Mouse (Mus musculus) kidney, embryonic 16.5 days (tissue): ENCODE results near the gene E330014E10Rik. TPM values are rescaled to one million over a fixed set of nuclear protein-coding genes. Genes with fewer than 3 reads are reported as not detected.
"Not testable (repeated sequence)": the region's sequence is repeated elsewhere in the genome, so short reads cannot be mapped to it uniquely, and the experiment has no call there.

Experiments used
- ATAC-seq: fragments of 200-750 bp; cut with Nextera tagmentation; 2 replicates; pipeline ENCODE4 v1.8.0; 2017; ENCODE audit warnings: moderate TSS enrichment; ENCODE audit not compliant: low FRiP score, low TSS enrichment
- H3K27ac ChIP-seq: fragments of 300-500 bp; sonication (generic); 2 replicates; pipeline ENCODE4 v1.5.1; 2014; ENCODE audit warnings: low read length
- H3K27me3 ChIP-seq: fragments of 300-500 bp; sonication (generic); 2 replicates; pipeline ENCODE4 v1.6.1; 2014; ENCODE audit warnings: low read length, control low read depth, mixed read lengths; ENCODE audit not compliant: insufficient read depth
- H3K36me3 ChIP-seq: fragments of 300-500 bp; sonication (generic); 2 replicates; pipeline ENCODE4 v1.6.1; 2014; ENCODE audit warnings: low read length, control low read depth, mixed read lengths; ENCODE audit not compliant: insufficient read depth
- H3K4me1 ChIP-seq: fragments of 300-500 bp; sonication (generic); 2 replicates; pipeline ENCODE4 v1.6.1; 2014; ENCODE audit warnings: low read length, control low read depth, mixed read lengths; ENCODE audit not compliant: insufficient read depth
- H3K4me2 ChIP-seq: fragments of 300-500 bp; sonication (generic); replicated peaks from 2 replicates; pipeline ENCODE4 v1.6.1; 2014; ENCODE audit warnings: low read depth, low read length
- H3K4me3 ChIP-seq: fragments of 300-500 bp; sonication (generic); 2 replicates; pipeline ENCODE4 v1.5.1; 2014; ENCODE audit warnings: mild to moderate bottlenecking, low read length
- H3K9ac ChIP-seq: fragments of 300-500 bp; sonication (generic); replicated peaks from 2 replicates; pipeline ENCODE4 v1.6.1; 2014; ENCODE audit warnings: low read length
- H3K9me3 ChIP-seq: fragments of 300-500 bp; sonication (generic); 2 replicates; pipeline ENCODE4 v1.6.1; 2016; ENCODE audit warnings: low read length, control low read depth
- WGBS: fragments of 180-500 bp; shearing (Covaris S2); extraction: QIAGEN DNeasy Blood & Tissue Kit; methylation state at CpG from one replicate; pipeline ENCODE4 v1.1.7; 2014; 5-methylcytosine and 5-hydroxymethylcytosine counted together
- polyA plus RNA-seq: library from polyadenylated mRNA; unstranded; fragments of >200 nt; fragmentation: Nextera tagmentation; extraction: Ambion mirVana; gene quantifications from 2 replicates; pipeline ENCODE4 v1.2.1, GENCODE M21; 2015

E330014E10Rik gene
- polyA plus RNA-seq, result not detected in 2 replicates

DNA sequence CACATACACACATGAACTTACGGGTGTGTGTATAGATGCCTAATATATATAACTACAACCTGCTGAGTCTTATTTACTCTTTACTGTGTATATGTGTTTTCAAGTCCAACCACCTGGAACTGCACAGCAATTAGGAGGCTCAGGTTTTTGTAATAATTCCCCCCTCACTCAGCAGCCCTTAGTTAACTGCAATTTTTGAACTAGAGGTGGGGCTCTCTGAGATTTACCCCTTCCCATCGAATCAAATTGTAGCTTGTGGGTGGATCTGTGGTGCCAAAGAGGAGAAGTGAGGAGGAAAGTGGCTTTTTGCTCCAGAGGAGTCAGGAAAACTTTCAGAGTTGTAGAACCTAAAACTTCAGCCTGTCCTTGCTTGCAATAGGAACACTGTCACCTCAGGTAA lies at the start of gene E330014E10Rik:
E330014E10Rik (plus strand) TSS at position 301 of the 400 bp plus-strand sequence.
- not testable (repeated sequence) for ATAC-seq, H3K9ac ChIP-seq, H3K27me3 ChIP-seq, H3K36me3 ChIP-seq, H3K27ac ChIP-seq, H3K4me3 ChIP-seq, H3K4me2 ChIP-seq, H3K4me1 ChIP-seq, H3K9me3 ChIP-seq
- WGBS, result no CpG with 5 or more reads among the region's 2 CpGs

DNA sequence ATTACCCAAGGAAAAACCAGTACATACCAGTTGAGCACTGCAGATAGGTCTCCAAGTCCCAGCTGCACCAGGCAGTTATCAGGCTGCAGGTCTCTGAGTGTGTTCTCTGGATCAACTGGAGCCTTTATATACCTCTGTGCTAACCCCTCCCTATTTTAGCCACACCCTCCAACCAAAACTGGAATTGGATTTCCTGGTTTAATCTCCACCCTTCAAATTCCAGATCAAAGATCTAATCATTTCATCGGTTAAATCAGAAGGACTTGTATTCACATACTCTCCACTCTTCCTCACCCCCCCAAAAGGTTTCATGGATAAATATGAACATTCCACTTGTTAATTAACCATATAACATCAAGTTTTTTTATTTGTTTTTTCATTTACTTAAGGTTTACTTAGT lies 39.7 kb upstream of the E330014E10Rik start, which contains the start of gene Gm7978:
Gm7978 (minus strand) TSS at position 101 of the 400 bp plus-strand sequence.
- not testable (repeated sequence) for H3K27me3 ChIP-seq, H3K36me3 ChIP-seq, H3K27ac ChIP-seq, H3K4me1 ChIP-seq, H3K9me3 ChIP-seq, H3K4me2 ChIP-seq, H3K4me3 ChIP-seq, ATAC-seq, H3K9ac ChIP-seq
- no CpG with 5 or more reads among the region's 1 CpGs for WGBS

DNA sequence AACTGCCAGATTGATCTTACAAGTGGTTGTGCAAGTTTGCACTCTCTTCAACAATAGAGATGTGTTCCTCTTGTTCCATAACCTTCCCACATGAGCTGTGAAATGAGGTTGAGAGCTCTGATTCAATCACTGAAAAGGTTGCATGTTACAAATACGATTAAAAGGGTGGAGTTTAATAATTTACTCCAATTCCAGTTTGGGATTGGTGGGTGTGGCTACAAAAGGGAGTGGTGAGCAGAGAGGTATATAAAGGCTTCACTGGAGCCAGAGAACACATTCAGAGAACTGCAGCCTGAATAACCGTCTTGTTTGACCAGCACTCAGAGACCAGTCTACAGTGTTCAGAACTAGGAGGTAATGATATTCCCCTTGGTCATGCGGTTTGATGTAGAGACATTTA lies 34.1 kb upstream of the E330014E10Rik start, which contains the start of gene Gm7982:
Gm7982 (plus strand) TSS at position 301 of the 400 bp plus-strand sequence.
- not testable (repeated sequence) for H3K4me1 ChIP-seq, H3K4me3 ChIP-seq, H3K27me3 ChIP-seq, H3K27ac ChIP-seq, ATAC-seq, H3K36me3 ChIP-seq, H3K9me3 ChIP-seq, H3K9ac ChIP-seq, H3K4me2 ChIP-seq
- no CpG with 5 or more reads among the region's 3 CpGs for WGBS

DNA sequence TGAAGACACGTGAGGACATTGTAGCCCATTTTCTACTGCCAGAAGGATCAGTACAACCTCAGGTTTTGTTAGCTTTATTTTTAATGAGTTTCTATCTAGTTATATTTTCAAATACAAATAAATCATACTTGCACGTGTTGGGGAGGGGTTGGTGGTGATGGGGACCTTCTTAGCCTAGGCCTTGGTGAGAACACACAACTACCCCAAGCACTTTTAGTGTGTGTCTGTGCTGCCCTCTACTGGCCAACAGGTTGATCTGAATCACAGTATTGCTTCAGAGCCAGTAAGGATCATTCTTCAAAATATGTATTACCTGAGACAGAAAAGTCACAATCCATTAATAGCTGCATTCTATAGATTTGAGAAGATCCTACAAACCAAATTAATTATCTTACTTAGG lies 35.1 kb downstream of the E330014E10Rik start:
- not testable (repeated sequence) for ATAC-seq, H3K27ac ChIP-seq, H3K4me1 ChIP-seq, H3K36me3 ChIP-seq, H3K9ac ChIP-seq, H3K27me3 ChIP-seq, H3K4me2 ChIP-seq, H3K9me3 ChIP-seq, H3K4me3 ChIP-seq
- whole genome bisulfite sequencing, result 51% methylated on average over 2 of the region's 2 CpGs

DNA sequence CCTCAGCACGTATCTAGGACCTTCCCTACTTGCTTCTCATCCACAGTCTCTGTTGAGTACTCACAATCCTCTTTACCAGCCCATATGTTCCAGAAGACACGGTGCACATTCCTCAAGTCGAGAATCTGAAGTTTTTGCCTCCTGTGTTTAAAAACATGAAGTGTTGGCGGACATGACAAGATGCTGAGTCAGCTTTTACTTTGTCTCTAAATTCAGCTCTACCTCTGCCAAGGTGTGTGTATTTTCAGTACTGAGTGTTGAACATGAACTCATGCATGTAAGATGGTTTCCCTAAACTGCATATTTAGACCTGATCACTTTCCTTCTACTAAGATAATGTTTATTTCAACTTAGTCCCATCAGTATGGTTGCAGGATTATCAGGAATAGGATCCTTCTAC lies 60.8 kb downstream of the E330014E10Rik start:
- Histone ChIP-seq H3K27ac (no peak overlapping the region), H3K36me3 (no peaks in the 10 kb centered on the region), H3K4me2 (no peak overlapping the region), H3K27me3 (no peaks in the 10 kb centered on the region), H3K4me3 (no peak overlapping the region), H3K4me1 (no peaks in the 10 kb centered on the region), H3K9ac (no peak overlapping the region), H3K9me3 (no peaks in the 10 kb centered on the region)
- ATAC-seq, result no peak
- 64% methylated on average over 4 of the region's 4 CpGs for WGBS

DNA sequence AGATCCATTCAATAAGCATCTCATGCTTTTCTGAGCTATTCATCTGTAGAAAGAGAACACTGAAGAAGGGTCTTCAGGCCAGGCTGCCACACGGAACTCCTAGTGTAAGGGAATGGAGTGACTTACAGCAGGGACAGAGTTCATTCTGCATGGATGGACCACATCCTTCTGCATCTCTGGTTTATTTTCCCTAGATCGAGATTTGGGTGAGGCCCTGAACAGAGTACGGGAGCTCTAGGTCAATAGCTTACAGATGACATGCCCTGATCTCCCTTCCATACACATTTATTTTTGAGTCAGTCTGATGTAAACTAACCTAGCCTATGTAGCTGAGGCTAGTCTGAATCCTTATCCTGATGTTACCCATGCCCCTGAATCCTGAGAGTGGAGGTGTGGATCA lies 78.2 kb downstream of the E330014E10Rik start:
- H3K9me3 ChIP-seq, result no peaks in the 10 kb centered on the region
- no peaks in the 10 kb centered on the region for H3K4me1 ChIP-seq
- H3K4me2 ChIP-seq, result no peak overlapping the region
- H3K27me3 ChIP-seq, result no peaks in the 10 kb centered on the region
- ATAC-seq, result no peak
- WGBS, result 88% methylated on average over 3 of the region's 3 CpGs
- no peak overlapping the region for H3K4me3 ChIP-seq
- H3K27ac ChIP-seq, result no peak overlapping the region
- H3K9ac ChIP-seq, result no peak overlapping the region
- H3K36me3 ChIP-seq, result no peaks in the 10 kb centered on the region

Other genes with a start within 250 kb of the E330014E10Rik start
- gene Gm7971, start 181.1 kb upstream of the E330014E10Rik start, polyA plus RNA-seq, result not detected in 2 replicates
- not detected in 2 replicates for gene Gm7978, start 39.8 kb upstream of the E330014E10Rik start, polyA plus RNA-seq
- not detected in 2 replicates for gene Gm7982, start 34.0 kb upstream of the E330014E10Rik start, polyA plus RNA-seq
- 6.5 and 6.6 TPM in 2 replicates for gene Cxcl13, start 181.0 kb downstream of the E330014E10Rik start, polyA plus RNA-seq